Mouse (Mus musculus) liver, postnatal 0 days (tissue): ENCODE results near the gene Oxgr1.

Experiments
- CTCF ChIP-seq: sonication (generic); IDR thresholded peaks from 2 replicates; pipeline ENCODE4 v1.5.1; 2016; ENCODE audit warnings: antibody characterized with exemption, low read depth
- EP300 ChIP-seq: IDR thresholded peaks from 2 replicates; pipeline ENCODE4 v1.6.1; 2016; ENCODE audit warnings: antibody characterized with exemption, low read depth, mild to moderate bottlenecking

- TF ChIP-seq EP300 (no peak), CTCF (no peak)
These were observed 33.5 kb upstream of the Oxgr1 start for GRCm38 (mm10) chr14:120075746-120076145.
